25 mouse cellular contexts compared by ENCODE assay signal in genomic region chr3:105075796-105076195, GRCm38 (mm10). TPM values are rescaled to one million over a fixed set of nuclear protein-coding genes. Genes with fewer than 3 reads are reported as not detected.
"Had no signal": no experiment of that assay in that cellular context is flagged by ENCODE, and none has a peak within 500 bp of the region (broad histone marks: within the 10 kb centered on the region; RNA-seq: fewer than 3 reads in every experiment).

No protein-coding gene starts in this region.

- H3K27me3 ChIP-seq: neural tube, embryonic 12.5 days; neural tube, embryonic 13.5 days; neural tube, embryonic 15.5 days; stomach, embryonic 15.5 days had no signal

- H3K4me1 ChIP-seq: neural tube, embryonic 12.5 days; stomach, embryonic 15.5 days had no signal

- H3K4me3 ChIP-seq: neural tube, embryonic 12.5 days; neural tube, embryonic 13.5 days; neural tube, embryonic 15.5 days; stomach, embryonic 15.5 days had no signal

- H3K4me2 ChIP-seq: neural tube, embryonic 12.5 days; neural tube, embryonic 13.5 days; neural tube, embryonic 15.5 days; stomach, embryonic 15.5 days had no signal

- H3K9me3 ChIP-seq: neural tube, embryonic 12.5 days; neural tube, embryonic 13.5 days; neural tube, embryonic 15.5 days; stomach, embryonic 15.5 days had no signal

- H3K9ac ChIP-seq: neural tube, embryonic 12.5 days; neural tube, embryonic 13.5 days; neural tube, embryonic 15.5 days; stomach, embryonic 15.5 days had no signal

- DNase-seq: retina, postnatal 1 day; right cerebral cortex, adult 18-20 months; right cerebral cortex, postnatal 14 days; right cerebral cortex, postnatal 25 days; right cerebral cortex, postnatal 4 days; spleen, adult 18-20 months; thymus, adult 18-20 months; thymus, adult 2 months; thymus, postnatal 14 days; thymus, postnatal 25 days; thymus, postnatal 36 days; thymus, postnatal 4 days had no signal

- H3K27ac ChIP-seq: neural tube, embryonic 12.5 days; neural tube, embryonic 13.5 days; neural tube, embryonic 15.5 days; stomach, embryonic 15.5 days; stomach, postnatal 0 days had no signal

- H3K36me3 ChIP-seq: neural tube, embryonic 12.5 days; neural tube, embryonic 13.5 days; neural tube, embryonic 15.5 days; stomach, embryonic 15.5 days had no signal

RNA-seq across cellular contexts. Expression of gene 4930564D02Rik, which starts 9.2 kb away (rescaled TPM):
- total RNA-seq: neutrophil, adult 5-6 weeks had no signal
- polyA plus RNA-seq: neural tube, embryonic 11.5 days; neural tube, embryonic 12.5 days; neural tube, embryonic 13.5 days; neural tube, embryonic 14.5 days; neural tube, embryonic 15.5 days; small intestine, adult 2 months; spleen, adult 2 months; stomach, embryonic 14.5 days; stomach, embryonic 15.5 days; stomach, embryonic 16.5 days; stomach, postnatal 0 days; thymus, adult 2 months; thymus, postnatal 0 days had no signal
